ENCODE assay signal across 20 mouse cellular contexts in genomic region chr10:12798248-12798647, GRCm38 (mm10).
DNase-seq lines count a peak whose midpoint lies in the region; ATAC-seq and TF ChIP-seq lines count a peak whose summit lies in the region.
"Had no signal": no experiment of that assay in that cellular context is flagged by ENCODE, and none has a peak within 500 bp of the region (broad histone marks: within the 10 kb centered on the region; RNA-seq: fewer than 3 reads in every experiment).

No protein-coding gene starts in this region.

- DNase-seq in kidney, adult 2 months, result peak; percentile 64
- no peak for DNase-seq in kidney, postnatal 25 days
- peak; percentile 32 for DNase-seq in kidney, postnatal 10 days
- no peak for DNase-seq in frontal cortex, postnatal 25 days (ENCODE audit: low spot score in 2 of 2)
- DNase-seq: adrenal gland, postnatal 14 days; cerebellum, adult 11-12 months; cerebellum, adult 9-10 months; cerebellum, postnatal 25 days; gastrocnemius, postnatal 36 days; heart, adult 18-20 months; heart, postnatal 10 days had no signal

- H3K9me3 ChIP-seq in kidney, embryonic 16.5 days (ENCODE audit: low read length), result no peaks in the 10 kb centered on the region
- no peaks in the 10 kb centered on the region for H3K9me3 ChIP-seq in liver, embryonic 12.5 days (replicated peaks)
- H3K9me3 ChIP-seq: forebrain, embryonic 12.5 days; heart, embryonic 10.5 days; hindbrain, embryonic 13.5 days had no signal

- H3K27me3 ChIP-seq in kidney, adult 2 months (replicated peaks; ENCODE audit: control insufficient read depth, insufficient read depth, low read length), result no peaks in the 10 kb centered on the region
- no peaks in the 10 kb centered on the region for H3K27me3 ChIP-seq in kidney, embryonic 16.5 days (ENCODE audit: insufficient read depth, low read length)
- no peaks in the 10 kb centered on the region for H3K27me3 ChIP-seq in liver, embryonic 12.5 days (replicated peaks)
- H3K27me3 ChIP-seq: embryonic facial prominence, embryonic 12.5 days; forebrain, embryonic 12.5 days; hindbrain, embryonic 13.5 days had no signal

- TF ChIP-seq CTCF in kidney, adult 2 months (conservative IDR thresholded peaks at IDR 0.05; ENCODE audit: insufficient read depth, insufficient read length, low read depth, low read length), result no peak

- H3K4me3 ChIP-seq in kidney, adult 2 months (ENCODE audit: insufficient read depth, low read depth, low read length), result no peak overlapping the region
- no peak overlapping the region for H3K4me3 ChIP-seq in kidney, embryonic 16.5 days (ENCODE audit: low read length)
- no peak overlapping the region for H3K4me3 ChIP-seq in liver, embryonic 12.5 days
- H3K4me3 ChIP-seq: embryonic facial prominence, embryonic 12.5 days; forebrain, embryonic 12.5 days; heart, embryonic 10.5 days; hindbrain, embryonic 13.5 days had no signal

- H3K4me1 ChIP-seq in kidney, adult 2 months (ENCODE audit: control insufficient read depth, insufficient read depth, low read length), result peaks cover 4% of the 10 kb centered on the region; the same call in 1 of the 2 replicates
- H3K4me1 ChIP-seq in kidney, embryonic 16.5 days (ENCODE audit: insufficient read depth, low read length), result peaks cover 14% of the 10 kb centered on the region
- H3K4me1 ChIP-seq in liver, embryonic 12.5 days, result peaks cover 12% of the 10 kb centered on the region; the same call in 1 of the 2 replicates

- no peak for ATAC-seq in kidney, embryonic 16.5 days (ENCODE audit: low FRiP score, low TSS enrichment)
- ATAC-seq in CD4-positive, CD25-positive, alpha-beta regulatory T cell, adult 4 months, result peak; percentile 78
- ATAC-seq in inflammation-experienced regulatory T-cells, adult 6 months, result peak; percentile 62
- no peak for ATAC-seq in liver, embryonic 12.5 days
- ATAC-seq: forebrain, embryonic 16.5 days had no signal

- no peak overlapping the region for H3K9ac ChIP-seq in kidney, embryonic 16.5 days (replicated peaks; ENCODE audit: low read length)
- H3K9ac ChIP-seq in liver, embryonic 12.5 days, result no peak overlapping the region
- H3K9ac ChIP-seq: embryonic facial prominence, embryonic 12.5 days; forebrain, embryonic 12.5 days; hindbrain, embryonic 13.5 days had no signal

- 80% methylated on average over 4 of the region's 4 CpGs for WGBS in kidney, adult 2 months
- WGBS in kidney, embryonic 16.5 days, result 82% methylated on average over 4 of the region's 4 CpGs
- 71% methylated on average over 4 of the region's 4 CpGs for WGBS in liver, embryonic 12.5 days (ENCODE audit: insufficient replicate concordance)

- no peak overlapping the region for H3K4me2 ChIP-seq in kidney, embryonic 16.5 days (replicated peaks; ENCODE audit: low read depth, low read length)
- H3K4me2 ChIP-seq in liver, embryonic 12.5 days, result no peak overlapping the region
- H3K4me2 ChIP-seq: embryonic facial prominence, embryonic 12.5 days; forebrain, embryonic 12.5 days; hindbrain, embryonic 13.5 days had no signal

- no peak overlapping the region for H3K27ac ChIP-seq in kidney, adult 2 months (ENCODE audit: insufficient read depth, low read depth, low read length)
- H3K27ac ChIP-seq in kidney, embryonic 16.5 days (ENCODE audit: low read length), result no peak overlapping the region
- no peak overlapping the region for H3K27ac ChIP-seq in liver, embryonic 12.5 days
- H3K27ac ChIP-seq: embryonic facial prominence, embryonic 12.5 days; forebrain, embryonic 12.5 days; heart, embryonic 10.5 days; hindbrain, embryonic 13.5 days had no signal

- TF ChIP-seq POLR2A in kidney, adult 2 months (IDR thresholded peaks at IDR 0.05; ENCODE audit: low read depth, low read length), result no peak

- H3K36me3 ChIP-seq in kidney, adult 2 months (ENCODE audit: control insufficient read depth, insufficient read depth, low read length), result no peaks in the 10 kb centered on the region
- H3K36me3 ChIP-seq in kidney, embryonic 16.5 days (ENCODE audit: insufficient read depth, low read length), result no peaks in the 10 kb centered on the region
- no peaks in the 10 kb centered on the region for H3K36me3 ChIP-seq in liver, embryonic 12.5 days
- H3K36me3 ChIP-seq: embryonic facial prominence, embryonic 12.5 days; forebrain, embryonic 12.5 days; heart, embryonic 10.5 days; hindbrain, embryonic 13.5 days had no signal

Comparison
In these comparisons a context has a peak if more than half of its experiments do, and no peak if none do; other contexts are left out.
1. DNase-seq: peak in kidney, adult 2 months (single experiment) and kidney, postnatal 10 days (single experiment); none in kidney, postnatal 25 days (0 of 2) and frontal cortex, postnatal 25 days (0 of 2).
2. ATAC-seq: peak in CD4-positive, CD25-positive, alpha-beta regulatory T cell, adult 4 months (single experiment) and inflammation-experienced regulatory T-cells, adult 6 months (single experiment); none in kidney, embryonic 16.5 days (single experiment) and liver, embryonic 12.5 days (single experiment).